Mouse (Mus musculus) hindbrain, embryonic 12.5 days (tissue): ENCODE data around the gene Ahsg. TPM values are rescaled to one million over a fixed set of nuclear protein-coding genes. Genes with fewer than 3 reads are reported as not detected.

ENCODE experiments used
- ATAC-seq: fragments of 200-750 bp; cut with Nextera tagmentation; 2 replicates; pipeline ENCODE4 v1.8.0; 2017; ENCODE audit warnings: moderate TSS enrichment; ENCODE audit not compliant: low FRiP score
- H3K27ac ChIP-seq: fragments of 300-500 bp; sonication (generic); 2 replicates; pipeline ENCODE4 v1.5.1; 2016; ENCODE audit warnings: mild to moderate bottlenecking
- H3K27me3 ChIP-seq: fragments of 300-500 bp; sonication (generic); 2 replicates; pipeline ENCODE4 v1.6.1; 2016; ENCODE audit warnings: mild to moderate bottlenecking
- H3K36me3 ChIP-seq: fragments of 300-500 bp; sonication (generic); 2 replicates; pipeline ENCODE4 v1.6.1; 2016; ENCODE audit warnings: mild to moderate bottlenecking
- H3K4me1 ChIP-seq: fragments of 300-500 bp; sonication (generic); 2 replicates; pipeline ENCODE4 v1.6.1; 2016
- H3K4me2 ChIP-seq: fragments of 300-500 bp; sonication (generic); replicated peaks from 2 replicates; pipeline ENCODE4 v1.6.1; 2016; ENCODE audit warnings: mild to moderate bottlenecking
- H3K4me3 ChIP-seq: fragments of 300-500 bp; sonication (generic); 2 replicates; pipeline ENCODE4 v1.5.1; 2016; ENCODE audit warnings: mild to moderate bottlenecking
- H3K9ac ChIP-seq: fragments of 300-500 bp; sonication (generic); 2 replicates; pipeline ENCODE4 v1.6.1; 2016; ENCODE audit warnings: mild to moderate bottlenecking, moderate library complexity
- H3K9me3 ChIP-seq: fragments of 300-500 bp; sonication (generic); replicated peaks from 2 replicates; pipeline ENCODE4 v1.6.1; 2016; ENCODE audit warnings: mild to moderate bottlenecking
- WGBS: fragments of 180-500 bp; shearing (Covaris S2); methylation state at CpG from one replicate; pipeline ENCODE4 v1.1.7; 2016; 5-methylcytosine and 5-hydroxymethylcytosine counted together
- polyA plus RNA-seq: library from polyadenylated mRNA; unstranded; fragments of >200 nt; fragmentation: Nextera tagmentation; extraction: Ambion mirVana; gene quantifications from 2 replicates; pipeline ENCODE4 v1.2.1, GENCODE M21; 2016

Gene Ahsg
- not detected in 2 replicates for polyA plus RNA-seq

- Histone ChIP-seq H3K36me3 (no peaks in the 10 kb centered on the region), H3K9me3 (no peaks in the 10 kb centered on the region), H3K27me3 (no peaks in the 10 kb centered on the region), H3K9ac (no peak within 1 kb of the TSS), H3K27ac (no peak within 1 kb of the TSS), H3K4me2 (no peak within 1 kb of the TSS), H3K4me1 (no peaks in the 10 kb centered on the region), H3K4me3 (no peak within 1 kb of the TSS)
- WGBS: 85% methylated on average over 11 of the region's 11 CpGs
- ATAC-seq: no peak
Measured at GRCm38 (mm10) chr16:22890683-22891510, at the start of gene Ahsg. Gene Ahsg, plus strand, starts transcription at chr16:22891277.

- Histone ChIP-seq H3K36me3 (peaks cover 16% of the 10 kb centered on the region; the same call in 1 of the 2 replicates), H3K4me2 (no peak overlapping the region), H3K4me3 (no peak overlapping the region), H3K9ac (no peak overlapping the region), H3K9me3 (no peaks in the 10 kb centered on the region), H3K27me3 (no peaks in the 10 kb centered on the region), H3K27ac (no peak overlapping the region), H3K4me1 (peaks cover 6% of the 10 kb centered on the region)
- 93% methylated on average over 5 of the region's 5 CpGs for WGBS
- no peak for ATAC-seq
Measured at GRCm38 (mm10) chr16:22842871-22843270, 48.2 kb upstream of the Ahsg start.

- peaks cover 11% of the 10 kb centered on the region; the same call in 1 of the 2 replicates for H3K36me3 ChIP-seq
- 11% methylated on average over 26 of the region's 26 CpGs for WGBS
- no peaks in the 10 kb centered on the region for H3K9me3 ChIP-seq
- ATAC-seq: peak; percentile 94
- peak overlapping the region; percentile 49; the same call in 1 of the 2 replicates for H3K27ac ChIP-seq
- H3K9ac ChIP-seq: peak overlapping the region; percentile 80
- peak overlapping the region; percentile 82 for H3K4me2 ChIP-seq
- H3K4me1 ChIP-seq: peaks cover 6% of the 10 kb centered on the region
- H3K27me3 ChIP-seq: no peaks in the 10 kb centered on the region
- H3K4me3 ChIP-seq: peak overlapping the region; percentile 49
Measured at GRCm38 (mm10) chr16:22844061-22844801, 46.8 kb upstream of the Ahsg start.

- H3K9me3 ChIP-seq: no peaks in the 10 kb centered on the region
- peak overlapping the region; percentile 80 for H3K9ac ChIP-seq
- H3K27ac ChIP-seq: no peak overlapping the region
- peaks cover 7% of the 10 kb centered on the region; the same call in 1 of the 2 replicates for H3K36me3 ChIP-seq
- peak overlapping the region; percentile 49 for H3K4me3 ChIP-seq
- 0 out of 2 replicates have a peak, but pooled peaks have one; percentile 17 for ATAC-seq
- H3K4me2 ChIP-seq: peak overlapping the region; percentile 82
- H3K27me3 ChIP-seq: no peaks in the 10 kb centered on the region
- WGBS: 78% methylated on average over 5 of the region's 5 CpGs
- H3K4me1 ChIP-seq: peaks cover 6% of the 10 kb centered on the region
Measured at GRCm38 (mm10) chr16:22844834-22845233, 46.2 kb upstream of the Ahsg start.

GRCm38 (mm10) chr16:22845481-22845880 is 45.6 kb upstream of the Ahsg start:
- H3K4me3 ChIP-seq: no peak overlapping the region
- 89% methylated on average over 4 of the region's 4 CpGs for WGBS
- H3K9ac ChIP-seq: no peak overlapping the region
- H3K4me1 ChIP-seq: peaks cover 6% of the 10 kb centered on the region
- no peaks in the 10 kb centered on the region for H3K9me3 ChIP-seq
- H3K4me2 ChIP-seq: no peak overlapping the region
- no peak overlapping the region for H3K27ac ChIP-seq
- ATAC-seq: no peak
- H3K36me3 ChIP-seq: peaks cover under 1% of the 10 kb centered on the region; the same call in 1 of the 2 replicates
- H3K27me3 ChIP-seq: no peaks in the 10 kb centered on the region

GRCm38 (mm10) chr16:22847686-22848085 is 43.4 kb upstream of the Ahsg start:
- Histone ChIP-seq H3K4me3 (no peak overlapping the region), H3K9ac (no peak overlapping the region), H3K27ac (no peak overlapping the region), H3K4me2 (no peak overlapping the region), H3K27me3 (no peaks in the 10 kb centered on the region), H3K4me1 (peaks cover 6% of the 10 kb centered on the region), H3K9me3 (no peaks in the 10 kb centered on the region), H3K36me3 (no peaks in the 10 kb centered on the region)
- WGBS: 86% methylated on average over 1 of the region's 1 CpGs
- ATAC-seq: no peak

GRCm38 (mm10) chr16:22848331-22848730 is 42.7 kb upstream of the Ahsg start:
- Histone ChIP-seq H3K4me2 (no peak overlapping the region), H3K9ac (no peak overlapping the region), H3K36me3 (no peaks in the 10 kb centered on the region), H3K4me3 (no peak overlapping the region), H3K27ac (no peak overlapping the region), H3K27me3 (no peaks in the 10 kb centered on the region), H3K9me3 (no peaks in the 10 kb centered on the region), H3K4me1 (peaks cover 6% of the 10 kb centered on the region)
- no peak for ATAC-seq
- 92% methylated on average over 1 of the region's 1 CpGs for WGBS

- no peak for ATAC-seq
- Histone ChIP-seq H3K4me3 (no peak overlapping the region), H3K9me3 (no peaks in the 10 kb centered on the region), H3K4me1 (peaks cover 5% of the 10 kb centered on the region), H3K4me2 (no peak overlapping the region), H3K36me3 (no peaks in the 10 kb centered on the region), H3K9ac (no peak overlapping the region), H3K27ac (no peak overlapping the region), H3K27me3 (no peaks in the 10 kb centered on the region)
- WGBS: 94% methylated on average over 4 of the region's 4 CpGs
Measured at GRCm38 (mm10) chr16:22852709-22853108, 38.4 kb upstream of the Ahsg start.

- peaks cover 12% of the 10 kb centered on the region for H3K4me1 ChIP-seq
- H3K36me3 ChIP-seq: no peaks in the 10 kb centered on the region
- H3K9ac ChIP-seq: peak overlapping the region; percentile 61
- no peaks in the 10 kb centered on the region for H3K9me3 ChIP-seq
- H3K4me3 ChIP-seq: peak overlapping the region; percentile 99
- peak overlapping the region; percentile 70 for H3K4me2 ChIP-seq
- WGBS: 15% methylated on average over 9 of the region's 9 CpGs
- no peaks in the 10 kb centered on the region for H3K27me3 ChIP-seq
- no peak overlapping the region for H3K27ac ChIP-seq
- ATAC-seq: no peak
Measured at GRCm38 (mm10) chr16:22856773-22857172, 34.3 kb upstream of the Ahsg start.

GRCm38 (mm10) chr16:22857431-22858113 is 33.5 kb upstream of the Ahsg start, which contains the start of the genes Tbccd1 and Dnajb11:
Gene Tbccd1, minus strand, starts transcription at chr16:22857669.
Gene Dnajb11, plus strand, starts transcription at chr16:22857845.
- ATAC-seq: peak; percentile 100
- under 1% methylated on average over 62 of the region's 62 CpGs for WGBS
- Histone ChIP-seq H3K36me3 (peaks cover 2% of the 10 kb centered on the region), H3K4me1 (peaks cover 12% of the 10 kb centered on the region), H3K9me3 (no peaks in the 10 kb centered on the region), H3K9ac (peak within 1 kb of the TSS; percentile 90), H3K4me2 (peak within 1 kb of the TSS; percentile 73), H3K4me3 (peak within 1 kb of the TSS; percentile 99), H3K27ac (peak within 1 kb of the TSS; percentile 60), H3K27me3 (no peaks in the 10 kb centered on the region)

- ATAC-seq: no peak
- 94% methylated on average over 8 of the region's 8 CpGs for WGBS
- Histone ChIP-seq H3K4me2 (no peak overlapping the region), H3K9me3 (no peaks in the 10 kb centered on the region), H3K9ac (no peak overlapping the region), H3K27ac (no peak overlapping the region), H3K36me3 (peaks cover 63% of the 10 kb centered on the region), H3K4me3 (no peak overlapping the region), H3K4me1 (no peaks in the 10 kb centered on the region), H3K27me3 (no peaks in the 10 kb centered on the region)
Measured at GRCm38 (mm10) chr16:22872397-22872796, 18.7 kb upstream of the Ahsg start.

- Histone ChIP-seq H3K27ac (no peak overlapping the region), H3K4me3 (no peak overlapping the region), H3K36me3 (peaks cover 56% of the 10 kb centered on the region), H3K4me2 (no peak overlapping the region), H3K27me3 (no peaks in the 10 kb centered on the region), H3K9me3 (no peaks in the 10 kb centered on the region), H3K4me1 (no peaks in the 10 kb centered on the region), H3K9ac (no peak overlapping the region)
- WGBS: 74% methylated on average over 4 of the region's 4 CpGs
- no peak for ATAC-seq
Measured at GRCm38 (mm10) chr16:22873369-22873768, 17.7 kb upstream of the Ahsg start.
